Mouse (Mus musculus) myocyte (in vitro differentiated cells): Measurements from ENCODE around the gene Prex1.

Experiments used
- MAX ChIP-seq: IDR thresholded peaks from one replicate; pipeline ENCODE4 v1.6.1; 2011; ENCODE audit warnings: low read depth, mild to moderate bottlenecking, control low read depth
- POLR2A ChIP-seq: IDR thresholded peaks from one replicate; pipeline ENCODE4 v1.6.1; 2011; ENCODE audit warnings: low read depth, mild to moderate bottlenecking, control low read depth, moderate library complexity; ENCODE audit not compliant: insufficient read length
- TCF12 ChIP-seq: IDR thresholded peaks from one replicate; pipeline ENCODE4 v1.6.1; 2011; ENCODE audit warnings: mild to moderate bottlenecking, control low read depth; ENCODE audit not compliant: poor library complexity, insufficient read depth, severe bottlenecking

- TF ChIP-seq POLR2A: no peak
- TF ChIP-seq TCF12: no peak
- TF ChIP-seq MAX: no peak
Measured at GRCm38 (mm10) chr2:166652672-166653071, 61.0 kb downstream of the Prex1 start.
